Mouse (Mus musculus) mature B cell (primary cell): ENCODE results near the gene Pcbd1.
"Not testable (repeated sequence)": the region's sequence is repeated elsewhere in the genome, so short reads cannot be mapped to it uniquely, and the experiment has no call there.

Experiments used
- in situ Hi-C: fragments of 300-500 bp; cut with MboI; formaldehyde crosslinking; loops from 2 replicates; pipeline ENCODE4 v1.14.3; 2019

Gene Pcbd1

GRCm38 (mm10) chr10:61103564-61104114 is 14.5 kb downstream of the Pcbd1 start:
- in situ Hi-C loops = no loop called here

GRCm38 (mm10) chr10:61114246-61114720 is 25.2 kb downstream of the Pcbd1 start:
- in situ Hi-C loops = no loop called here

GRCm38 (mm10) chr10:61121732-61122131 is 32.6 kb downstream of the Pcbd1 start:
- in situ Hi-C loops = not testable (repeated sequence)

GRCm38 (mm10) chr10:61123276-61123913 is 34.3 kb downstream of the Pcbd1 start:
- in situ Hi-C loops = no loop called here

GRCm38 (mm10) chr10:61124462-61124861 is 35.3 kb downstream of the Pcbd1 start:
- in situ Hi-C loops = no loop called here

- in situ Hi-C loops = no loop called here
Measured at GRCm38 (mm10) chr10:61128701-61129365, 39.7 kb downstream of the Pcbd1 start.

- in situ Hi-C loops = no loop called here
Measured at GRCm38 (mm10) chr10:61130959-61131358, 41.8 kb downstream of the Pcbd1 start.

GRCm38 (mm10) chr10:61134041-61134440 is 44.9 kb downstream of the Pcbd1 start:
- in situ Hi-C loops = no loop called here

- in situ Hi-C loops = no loop called here
Measured at GRCm38 (mm10) chr10:61135226-61135839, 46.2 kb downstream of the Pcbd1 start.

- in situ Hi-C loops = no loop called here
Measured at GRCm38 (mm10) chr10:61137567-61137966, 48.4 kb downstream of the Pcbd1 start.

- in situ Hi-C loops = no loop called here
Measured at GRCm38 (mm10) chr10:61143343-61143742, 54.2 kb downstream of the Pcbd1 start.
